Mouse (Mus musculus): Measurements from ENCODE around the gene Taf6.

DNA sequence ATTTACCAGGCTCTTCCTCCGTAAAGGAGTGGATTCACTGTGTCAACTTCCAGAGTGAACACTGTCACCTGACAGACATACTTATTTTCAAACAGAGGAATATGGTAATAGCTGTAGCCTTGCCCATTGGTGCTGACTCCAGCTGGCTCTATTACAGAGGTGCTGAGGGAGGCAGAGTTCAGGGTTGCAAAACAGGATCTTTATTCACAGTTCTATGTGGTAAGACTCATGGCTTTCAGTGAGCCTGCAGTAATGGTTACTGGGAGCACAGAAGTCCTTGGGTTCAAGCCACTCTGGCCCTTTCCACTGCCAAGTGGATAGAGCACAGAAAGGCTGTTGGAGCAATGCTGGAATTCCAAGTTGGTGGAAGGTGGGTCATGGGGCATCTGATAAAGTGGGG, 20.0 kb upstream of the Taf6 start:
- TF ChIP-seq CTCF (IDR thresholded peaks at IDR 0.05; ENCODE audit: borderline replicate concordance, insufficient read depth, low read depth, low read length) = no peak
- no peak for TF ChIP-seq POLR2A (IDR thresholded peaks at IDR 0.05; ENCODE audit: borderline replicate concordance, insufficient read depth, low read length)

Data from cerebellum, adult 2 months (tissue).